Mouse (Mus musculus): ENCODE results near the gene 1700029F12Rik.

GRCm38 (mm10) chr13:97021906-97022305 is 12.3 kb downstream of the 1700029F12Rik start:
- TF ChIP-seq POLR2A (IDR thresholded peaks at IDR 0.05; ENCODE audit: control insufficient read depth in 1 of 2, insufficient read depth in 1 of 2, low read depth in 1 of 2, low read length in 2 of 2, poor library complexity in 1 of 2) (no peak), CTCF (IDR thresholded peaks at IDR 0.05 in 2 of 3, conservative IDR thresholded peaks at IDR 0.05 in 1 of 3; ENCODE audit: control insufficient read depth in 1 of 3, insufficient read depth in 1 of 3, low read depth in 2 of 3, low read length in 3 of 3, poor library complexity in 1 of 3, severe bottlenecking in 1 of 3) (no peak), NELFE (IDR thresholded peaks at IDR 0.05; ENCODE audit: low read depth, low read length) (no peak), TBP (IDR thresholded peaks at IDR 0.05; ENCODE audit: low read depth, low read length) (no peak), NRF1 (IDR thresholded peaks at IDR 0.05; ENCODE audit: insufficient read depth, low read depth, low read length, poor library complexity, severe bottlenecking) (no peak), MYC (IDR thresholded peaks at IDR 0.05; ENCODE audit: low read depth, low read length) (no peak), ZMIZ1 (IDR thresholded peaks at IDR 0.05; ENCODE audit: low read depth, low read length) (no peak), USF1 (IDR thresholded peaks at IDR 0.05; ENCODE audit: low read depth, low read length) (no peak), MAZ (IDR thresholded peaks at IDR 0.05; ENCODE audit: low read depth, low read length) (no peak), ZKSCAN1 (IDR thresholded peaks at IDR 0.05; ENCODE audit: low read depth, low read length) (no peak), MEF2A (IDR thresholded peaks at IDR 0.05; ENCODE audit: extremely low read depth, insufficient replicate concordance, low read depth, low read length, poor library complexity, severe bottlenecking) (no peak), GATA1 (IDR thresholded peaks at IDR 0.05; ENCODE audit: low read depth, low read length) (no peak), MYB (IDR thresholded peaks at IDR 0.05; ENCODE audit: low read depth, low read length) (no peak), EP300 (IDR thresholded peaks at IDR 0.05; ENCODE audit: low read depth in 1 of 2, low read length in 2 of 2) (no peak)

All from MEL (cell line).